Mouse (Mus musculus) frontal cortex, adult (tissue): ENCODE data around the gene Khsrp.

Experiments
- ATAC-seq: cut with Nextera tagmentation; 2 replicates; pipeline ENCODE4 v1.9.2; 2017; ENCODE audit warnings: mild to moderate bottlenecking, moderate library complexity, mixed read lengths; ENCODE audit not compliant: low TSS enrichment

The Khsrp gene

DNA sequence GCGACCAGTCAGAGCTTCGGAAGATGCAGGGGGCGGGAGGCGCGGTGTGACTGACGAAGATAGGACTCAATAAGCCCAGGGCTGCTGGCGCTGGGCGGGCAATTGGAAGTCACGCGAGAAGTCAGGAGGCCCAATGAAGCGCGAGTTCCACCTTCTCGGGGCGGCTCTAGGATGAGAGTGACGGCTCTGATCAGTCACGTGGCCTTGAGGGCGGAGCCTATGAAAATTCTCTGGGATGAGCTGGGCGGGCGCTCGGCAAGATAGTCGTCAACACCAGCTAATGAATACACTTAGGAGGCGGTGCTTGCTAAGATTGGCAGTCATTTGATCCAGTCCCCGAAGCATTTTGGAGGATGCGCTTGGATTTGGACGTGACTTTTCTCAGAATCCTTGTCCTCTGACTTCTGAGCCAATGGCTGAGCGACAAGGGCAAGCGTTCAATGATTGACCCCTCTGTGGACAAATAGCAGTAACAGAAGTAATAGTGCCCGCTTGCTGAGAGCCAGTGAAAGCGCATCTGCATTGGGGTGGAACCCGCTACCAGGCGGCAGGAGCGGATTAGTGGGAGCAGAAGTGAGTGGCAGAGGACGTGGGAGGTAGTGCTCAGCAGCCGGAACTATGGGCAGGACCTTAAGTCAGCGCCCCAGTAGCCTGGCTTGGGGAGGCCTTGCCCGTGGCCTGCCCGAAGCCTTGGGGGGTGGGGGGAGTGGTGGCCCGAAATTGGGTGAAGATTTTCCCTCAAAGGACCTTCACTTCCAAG lies 519 bp upstream of the Khsrp start:
- ATAC-seq: peak; percentile 89

DNA sequence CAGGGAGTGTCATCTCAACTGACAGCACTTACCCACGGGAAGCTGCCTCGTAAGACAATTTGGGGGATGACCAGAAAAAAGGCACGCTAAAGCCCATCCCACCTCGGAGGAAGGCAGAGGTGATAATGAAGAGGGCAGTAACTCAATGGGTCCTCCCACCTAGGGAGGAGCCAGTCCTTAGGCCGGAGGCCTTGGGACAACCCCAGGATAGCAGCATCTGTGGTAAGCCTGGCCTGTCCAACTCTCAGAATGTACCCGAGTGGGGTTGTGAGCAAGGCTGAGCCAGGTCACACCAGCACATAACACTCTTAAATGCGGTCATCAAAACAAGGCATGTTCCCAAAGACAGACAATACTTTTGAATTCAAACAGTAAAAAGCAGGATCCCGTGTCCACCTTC lies 1.6 kb downstream of the Khsrp start:
- no peak for ATAC-seq

DNA sequence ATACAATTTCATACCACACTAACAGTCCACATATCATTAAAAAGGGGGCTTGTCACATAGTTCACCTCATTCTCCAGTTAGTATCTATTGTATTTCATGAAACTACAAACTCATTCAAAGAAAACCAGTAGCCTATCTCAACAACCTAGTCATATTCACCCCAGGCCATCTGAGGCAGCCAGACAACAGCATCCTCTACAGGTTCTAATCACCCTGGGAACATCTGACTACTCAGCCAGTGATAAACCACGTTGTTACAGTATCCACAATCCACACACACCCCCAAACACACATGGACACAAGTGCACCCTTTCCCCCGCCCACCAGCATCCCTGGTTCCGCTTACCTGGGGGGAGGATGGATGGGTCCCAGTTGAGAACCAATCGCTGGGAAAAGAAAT lies 3.9 kb downstream of the Khsrp start:
- no peak for ATAC-seq

DNA sequence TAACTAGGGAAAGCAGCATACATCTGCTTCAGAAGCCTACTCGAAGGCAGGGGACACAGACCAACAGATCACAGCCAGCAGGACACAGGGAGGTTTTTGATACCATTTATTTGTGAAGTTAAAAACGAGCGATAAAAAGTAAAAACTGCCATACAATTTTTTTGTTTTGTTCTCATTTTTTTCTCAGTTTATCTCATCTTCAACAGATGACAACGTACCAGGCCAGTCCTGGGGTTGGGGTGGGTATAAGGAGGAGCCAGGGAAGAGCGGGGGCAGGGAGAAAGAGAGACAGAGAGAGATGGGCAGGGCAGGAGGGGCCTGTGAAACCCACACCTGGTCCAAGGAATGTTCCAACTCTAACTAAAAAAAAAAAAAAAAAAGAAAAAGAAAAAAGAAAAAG lies 10.4 kb downstream of the Khsrp start:
- ATAC-seq: no peak

DNA sequence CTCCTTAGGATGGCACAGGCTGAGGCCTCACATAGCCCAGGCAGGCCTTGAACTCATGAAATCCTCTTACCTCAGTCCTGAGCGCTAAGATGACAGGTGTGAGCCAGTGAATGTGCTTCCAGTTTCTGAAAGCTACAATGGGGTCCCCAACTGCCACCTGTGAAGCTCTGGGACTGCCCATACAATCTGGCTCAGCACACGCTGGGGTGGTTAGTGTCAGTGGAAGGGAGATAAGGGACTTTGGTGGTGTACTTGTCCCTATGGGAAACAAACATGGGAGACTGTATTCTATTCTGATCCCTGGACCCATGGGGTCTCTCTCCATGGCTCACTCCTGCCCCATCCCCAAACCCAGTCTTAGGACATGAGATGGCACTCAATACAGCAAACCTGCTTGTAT lies 11.6 kb downstream of the Khsrp start:
- no peak for ATAC-seq

DNA sequence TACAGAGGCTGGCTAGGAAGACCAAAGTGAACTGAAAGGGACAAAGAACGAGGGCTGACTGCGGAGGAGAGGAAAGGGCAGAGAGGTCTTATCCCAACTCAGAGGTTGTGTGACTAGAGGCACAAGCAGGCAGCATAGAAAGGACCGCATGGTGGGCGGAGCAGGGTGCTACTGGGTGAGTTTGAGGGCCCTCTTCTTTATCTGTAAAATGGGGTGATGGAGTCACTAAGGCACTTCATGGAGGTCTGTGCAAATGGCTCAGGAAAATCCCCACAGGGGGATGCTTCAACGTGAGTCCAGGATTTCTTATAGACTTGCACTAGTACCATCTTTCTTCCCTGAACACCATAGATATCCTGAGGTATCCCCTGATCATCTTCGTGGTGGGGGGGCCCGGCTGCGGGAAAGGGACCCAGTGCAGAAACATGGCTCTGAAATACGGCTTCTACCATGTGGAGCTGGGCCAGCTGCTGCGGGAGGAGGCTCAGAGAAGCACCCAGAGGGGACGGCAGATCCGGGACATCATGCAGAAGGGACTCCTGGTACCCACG lies 19.0 kb downstream of the Khsrp start:
- ATAC-seq: no peak

DNA sequence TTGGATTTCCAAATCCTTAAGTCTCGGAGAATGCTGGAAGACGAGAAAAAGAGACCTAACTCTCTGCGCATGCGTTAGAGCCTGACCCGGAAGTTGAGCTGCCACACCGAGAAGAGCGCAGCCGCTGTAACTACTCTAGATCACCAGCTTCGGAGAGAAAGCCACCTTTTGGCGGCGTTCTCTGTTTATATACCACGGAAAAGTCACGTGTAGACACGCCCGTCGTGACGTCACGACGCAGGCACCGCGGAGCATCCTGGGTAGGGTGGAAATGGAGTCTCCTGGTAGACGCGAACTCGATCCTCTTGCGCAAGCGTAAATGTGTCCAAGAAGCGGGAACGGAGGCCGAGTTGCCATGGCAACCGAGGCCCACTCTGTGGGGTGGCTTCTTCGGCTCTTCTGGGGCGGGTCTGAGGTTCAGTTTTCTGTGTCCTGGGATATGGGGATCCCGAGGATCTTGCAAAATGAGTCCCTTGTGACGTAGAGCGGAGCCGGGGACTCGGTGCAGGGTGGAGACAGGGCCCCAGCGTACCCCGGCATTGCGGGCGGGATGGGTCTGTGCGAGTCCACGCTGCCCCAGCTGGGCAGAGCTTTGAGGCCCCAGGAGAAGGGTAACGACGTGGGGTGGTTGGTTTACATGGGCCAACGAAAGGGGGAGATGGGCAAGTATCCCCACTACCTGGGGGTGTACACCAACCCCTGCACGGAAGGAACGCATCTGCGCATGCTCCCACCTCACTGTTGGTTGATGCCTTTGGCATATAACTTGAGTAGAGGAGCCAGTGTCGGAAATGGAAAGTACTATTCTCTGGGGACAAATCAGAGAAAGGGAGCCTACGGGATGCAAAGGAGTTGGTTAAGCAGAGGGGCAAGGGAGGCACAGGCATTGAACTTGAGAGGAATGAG lies 19.8 kb downstream of the Khsrp start, which contains the start of the genes Gtf2f1 and Gm17949:
Gene Gtf2f1 (minus strand): TSS at position 53 of the 906 bp plus-strand sequence.
Gene Gm17949 (plus strand): TSS at position 234 of the 906 bp plus-strand sequence.
- ATAC-seq: peak; percentile 90

DNA sequence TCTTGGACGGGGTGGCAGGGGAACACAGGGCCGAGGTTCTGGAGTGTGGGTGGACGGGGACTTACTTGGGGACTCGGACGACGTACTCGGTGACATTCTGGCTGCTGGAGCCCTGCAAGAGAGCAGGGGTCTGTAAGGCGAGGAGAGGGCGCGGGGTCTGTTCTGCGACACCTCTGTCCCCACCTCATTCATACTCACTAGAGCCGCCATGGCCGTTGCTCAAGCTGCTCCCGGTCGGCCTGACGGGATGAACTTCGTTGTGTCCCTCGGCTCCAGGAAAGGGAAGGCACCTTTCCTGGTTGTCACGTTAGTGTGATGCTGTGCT lies 20.4 kb downstream of the Khsrp start:
- peak; percentile 24; the same call in 1 of the 2 replicates for ATAC-seq

DNA sequence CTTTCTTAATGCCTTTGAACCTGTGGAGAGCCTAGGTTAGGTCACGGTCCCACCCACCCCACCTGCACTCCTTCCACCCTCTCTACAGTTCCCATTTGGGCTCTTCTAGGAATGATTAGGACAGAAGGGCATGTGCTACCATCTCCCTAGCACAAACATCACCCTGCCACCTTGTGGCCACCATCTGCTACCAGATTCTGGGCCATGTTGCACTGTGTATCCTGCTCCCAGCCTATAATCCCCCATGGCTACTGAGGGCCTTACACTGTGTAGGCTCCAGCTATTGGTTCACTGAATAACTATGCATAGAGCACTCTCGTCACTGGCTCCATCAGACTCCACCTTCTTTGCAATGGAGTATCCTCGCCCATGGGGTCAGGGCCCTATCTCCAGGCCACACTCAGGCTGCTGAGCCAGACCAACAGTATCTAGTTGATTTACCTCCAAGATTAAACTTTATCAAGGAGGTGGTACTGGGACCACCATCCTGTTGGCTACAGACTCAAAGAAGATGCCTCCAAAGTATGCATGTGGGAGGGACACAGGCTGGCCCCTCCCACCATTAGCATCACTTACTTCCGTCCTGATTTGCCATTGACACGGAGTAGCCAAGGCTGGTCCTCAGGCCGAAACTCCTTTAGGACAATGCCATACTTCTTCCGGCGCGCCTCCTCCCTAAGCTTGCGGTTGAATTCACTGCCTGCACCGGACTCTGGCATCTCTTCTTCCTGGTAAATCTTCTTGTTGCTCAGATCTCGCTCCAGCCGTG lies 24.0 kb downstream of the Khsrp start:
- no peak for ATAC-seq

DNA sequence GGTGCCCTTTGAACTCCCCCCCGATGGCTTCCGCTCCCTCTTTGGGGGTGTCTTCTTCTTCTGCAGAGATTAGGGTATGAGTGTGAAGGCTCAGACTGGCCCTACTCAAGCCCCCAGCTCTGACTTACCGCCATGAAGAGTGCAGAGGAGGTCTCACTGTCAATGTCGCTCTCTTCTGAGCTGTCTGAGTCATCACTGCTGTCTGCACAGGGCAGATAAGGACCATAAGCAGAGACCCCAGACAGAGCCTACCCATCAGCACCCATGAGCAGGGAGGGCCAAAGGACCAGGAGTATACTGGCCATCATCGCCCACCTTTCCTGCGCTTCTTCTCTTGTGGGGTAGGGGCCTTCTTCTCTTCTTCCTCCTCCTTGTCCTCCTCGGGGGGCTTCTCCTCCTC lies 27.3 kb downstream of the Khsrp start:
- ATAC-seq: no peak

DNA sequence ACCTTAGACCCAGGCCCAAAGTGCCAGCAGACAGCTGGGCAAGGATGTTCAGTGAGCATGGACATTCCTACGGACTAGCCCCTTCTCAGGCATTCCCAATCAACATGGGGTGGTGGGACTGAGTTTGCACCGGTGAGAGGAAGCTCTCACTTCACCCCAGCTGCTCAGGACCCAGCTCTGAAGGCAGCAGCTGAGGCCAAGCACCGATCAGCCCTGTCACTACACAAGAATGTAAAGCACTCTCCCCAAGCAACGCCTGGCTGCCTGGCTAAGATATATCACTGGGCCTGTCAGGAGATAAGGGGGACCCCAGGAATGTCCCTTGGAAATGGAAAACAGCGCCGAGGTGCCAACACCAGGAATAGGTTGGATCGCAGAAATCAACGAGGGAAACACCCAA lies 30.1 kb downstream of the Khsrp start:
- ATAC-seq: no peak

DNA sequence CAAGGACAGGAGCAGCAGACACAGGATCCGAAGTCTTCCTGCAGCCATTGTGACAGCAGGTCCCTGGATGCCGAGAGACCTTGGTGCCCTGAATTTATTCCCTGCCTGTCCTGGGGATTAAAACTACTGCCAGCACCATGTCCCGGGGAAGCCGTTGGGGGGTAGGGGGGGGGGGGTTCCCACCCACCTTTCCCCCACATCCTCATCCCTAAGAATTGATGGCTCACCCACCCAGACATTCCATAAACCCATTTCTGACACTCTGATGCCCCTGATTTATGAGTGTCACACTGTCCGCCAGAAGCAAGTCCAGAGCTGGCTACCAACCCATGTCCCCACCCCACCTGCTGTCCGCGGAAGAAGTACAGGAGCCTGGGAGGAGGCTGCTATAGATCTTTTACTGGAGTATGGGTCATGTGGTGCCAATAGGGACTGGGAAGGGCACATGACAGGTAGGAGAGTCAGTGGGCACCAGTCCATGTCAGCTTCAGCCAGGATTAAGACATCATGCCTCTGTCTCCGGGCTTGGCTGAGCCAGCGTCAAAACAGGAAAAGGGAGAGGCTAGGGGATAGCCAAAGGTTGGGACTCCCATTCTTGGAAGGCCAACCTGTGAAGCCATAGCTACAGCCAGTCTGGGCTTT lies 31.2 kb downstream of the Khsrp start, which contains the start of gene Pspn:
Gene Pspn (minus strand): TSS at position 51 of the 642 bp plus-strand sequence.
- ATAC-seq: no peak

DNA sequence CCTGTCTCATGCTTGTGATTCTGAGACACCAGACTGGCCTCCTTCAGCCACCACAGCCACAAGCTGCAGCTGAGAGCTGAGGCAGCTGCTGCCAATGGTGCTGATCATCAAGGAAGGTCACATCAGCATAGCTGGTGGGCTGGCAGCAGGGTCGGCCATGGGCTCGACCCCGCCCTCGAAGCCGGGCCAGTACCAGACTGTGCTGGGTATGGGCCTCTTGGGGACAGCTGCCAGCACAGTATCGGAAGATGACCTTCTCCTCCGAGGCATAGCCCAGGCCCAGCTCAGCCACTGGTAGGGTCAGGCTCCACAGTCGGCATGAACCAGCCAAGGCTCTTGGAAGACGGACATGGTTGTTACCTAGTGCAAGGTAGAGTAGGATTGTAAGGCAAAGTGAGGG lies 31.9 kb downstream of the Khsrp start:
- ATAC-seq: no peak

DNA sequence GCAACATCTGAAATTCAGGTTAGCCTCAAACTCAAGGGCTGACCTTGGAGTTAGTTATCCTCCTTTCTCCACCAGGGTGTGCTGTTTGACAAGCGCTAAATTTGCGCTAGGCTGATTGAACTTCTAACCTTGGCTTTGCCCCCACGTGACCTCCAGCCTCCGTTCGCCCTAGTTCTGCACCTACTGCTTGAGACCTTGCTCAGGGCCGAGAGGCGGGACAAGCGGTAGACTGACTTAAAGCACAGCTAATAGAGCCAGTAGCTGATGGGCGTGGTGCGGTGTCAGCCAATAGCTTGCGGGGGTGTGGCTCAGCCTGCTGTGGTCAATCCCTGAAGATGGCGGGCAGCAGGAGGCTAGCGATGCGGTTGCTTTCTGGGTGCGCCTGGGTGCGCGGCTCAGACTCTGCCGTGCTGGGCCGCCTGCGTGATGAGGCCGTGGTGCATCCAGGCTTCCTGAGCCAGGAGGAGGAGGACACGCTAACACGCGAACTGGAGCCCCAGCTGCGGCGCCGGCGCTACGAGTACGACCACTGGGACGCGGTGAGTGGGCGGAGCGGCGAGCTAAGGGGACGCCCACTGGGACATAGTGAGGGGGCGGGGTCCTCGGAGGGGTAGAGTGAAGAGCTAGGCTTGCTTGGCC lies 34.2 kb downstream of the Khsrp start, which contains the start of gene Alkbh7:
Gene Alkbh7 (plus strand): TSS at position 311 of the 639 bp plus-strand sequence.
- peak; percentile 92 for ATAC-seq

DNA sequence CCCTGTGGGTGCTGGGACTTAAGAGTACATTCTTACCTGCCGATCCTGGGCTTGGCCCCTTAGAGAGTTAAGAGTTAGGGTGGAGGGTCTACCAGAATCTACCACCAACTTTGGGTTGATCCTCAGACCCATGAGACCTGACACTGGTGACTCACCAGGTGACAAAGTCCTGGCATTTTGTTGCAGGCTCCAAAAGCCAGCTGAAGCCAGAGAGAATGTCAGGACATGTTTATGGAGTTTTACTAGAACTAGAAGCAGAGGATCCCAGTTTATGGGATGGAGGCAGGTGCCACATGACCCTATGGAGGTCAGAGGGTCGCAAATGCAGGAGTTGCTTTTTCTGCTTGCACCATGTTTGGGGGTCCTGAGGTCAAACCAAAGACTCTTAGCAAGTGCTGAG lies 34.8 kb downstream of the Khsrp start:
- ATAC-seq: no peak

DNA sequence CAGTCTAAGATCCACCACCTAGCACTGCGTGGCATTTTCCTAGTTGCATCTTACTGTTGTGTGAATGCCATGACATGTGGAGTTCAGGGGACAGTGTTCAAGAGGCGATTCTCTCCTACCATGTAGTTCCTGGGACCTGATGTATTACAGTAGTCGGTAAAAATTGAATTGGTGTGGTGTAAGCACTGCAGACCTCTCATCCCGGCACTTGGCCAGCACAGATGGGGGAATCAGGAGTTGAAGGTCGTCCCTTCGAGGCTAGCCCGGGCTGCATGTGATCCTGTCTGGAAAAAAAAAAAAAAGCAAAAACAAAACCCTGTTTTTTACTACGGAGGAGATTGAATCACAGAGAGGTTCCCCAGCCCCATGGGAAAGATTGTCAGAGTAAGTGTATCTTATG lies 36.3 kb downstream of the Khsrp start:
- ATAC-seq: no peak

DNA sequence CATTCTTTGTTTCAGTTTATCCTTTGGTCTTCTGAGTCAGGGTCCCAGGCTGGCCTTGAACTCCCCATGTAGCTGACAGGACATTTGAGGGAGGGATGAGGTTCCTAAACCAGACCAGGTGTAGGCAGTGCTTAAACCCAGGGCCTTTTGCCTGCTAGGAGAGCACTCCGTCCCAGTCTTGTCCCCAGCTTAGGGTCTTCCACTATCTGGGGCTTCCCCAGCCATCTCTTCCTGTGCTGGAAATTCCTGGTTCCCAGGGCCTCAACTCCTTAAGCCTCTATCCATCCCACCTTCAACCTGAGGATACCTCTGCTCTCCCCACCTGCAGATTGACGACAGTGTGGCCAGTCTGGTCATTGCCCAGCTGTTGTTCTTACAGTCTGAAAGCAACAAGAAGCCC lies 40.4 kb downstream of the Khsrp start:
- no peak for ATAC-seq

DNA sequence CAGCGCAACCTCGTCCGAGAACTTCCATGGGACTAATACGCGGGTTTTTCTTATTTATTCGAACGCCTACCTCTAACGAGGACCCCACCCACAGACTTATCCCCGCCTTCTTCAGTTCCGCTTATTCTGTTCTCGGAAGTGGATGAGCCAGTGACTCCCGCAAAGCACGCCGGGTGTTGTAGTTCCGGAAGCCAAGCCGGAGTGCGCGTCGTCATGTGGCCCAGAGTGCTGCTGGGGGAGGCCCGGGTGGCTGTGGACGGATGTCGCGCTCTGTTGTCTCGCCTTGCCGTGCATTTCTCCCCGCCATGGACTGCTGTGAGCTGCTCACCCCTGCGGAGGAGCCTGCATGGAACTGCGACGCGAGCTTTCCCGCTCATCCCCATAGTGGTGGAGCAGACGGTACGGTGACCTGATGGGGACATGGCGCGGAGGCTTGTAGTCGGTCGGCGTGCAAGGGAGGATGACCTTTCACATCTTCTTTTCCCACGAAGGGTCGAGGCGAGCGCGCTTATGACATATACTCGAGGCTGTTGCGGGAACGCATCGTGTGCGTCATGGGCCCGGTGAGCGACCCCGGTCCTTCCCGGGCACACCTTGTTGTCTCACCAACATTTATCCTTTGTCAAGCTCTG lies 41.1 kb downstream of the Khsrp start, which contains the start of gene Clpp:
Gene Clpp (plus strand): TSS at position 191 of the 632 bp plus-strand sequence.
- ATAC-seq: peak; percentile 96

DNA sequence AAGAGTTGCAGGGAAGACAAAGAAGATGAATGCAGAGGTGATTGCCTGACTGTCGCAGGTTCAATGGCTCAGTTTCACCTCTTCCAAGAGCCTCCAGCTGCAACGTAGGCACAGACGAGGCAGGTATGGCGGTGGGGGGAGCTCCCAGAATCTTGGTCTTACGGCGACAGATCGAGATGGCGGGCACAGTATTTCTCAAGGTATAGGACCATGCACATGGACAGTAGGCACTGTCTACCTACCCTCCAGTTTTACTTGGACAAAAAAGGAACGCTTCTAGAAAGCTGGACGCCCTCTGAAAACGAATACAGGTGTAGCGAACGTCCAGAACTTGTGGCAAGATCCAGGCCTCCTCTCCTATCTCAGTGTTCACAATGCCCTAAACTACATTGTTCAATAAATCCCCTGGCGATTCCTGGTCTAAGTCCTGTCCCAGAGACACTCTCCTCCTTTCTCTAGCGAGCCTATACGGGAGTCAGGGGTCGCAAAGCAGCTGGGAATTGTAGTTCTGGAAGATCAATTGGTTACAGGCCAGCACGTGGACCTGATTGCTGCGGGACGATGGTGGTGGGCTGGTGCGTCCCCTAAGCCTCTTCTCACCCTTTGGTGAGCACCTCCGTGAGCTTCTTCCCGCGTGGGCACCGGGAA lies 41.7 kb downstream of the Khsrp start:
- peak; percentile 90 for ATAC-seq
